Mouse (Mus musculus) spleen, embryonic (tissue): ENCODE measurements around the gene Foxi3.

Source experiments
- CTCF ChIA-PET: fragments of 350-600 bp; sonication (Branson Sonifier 250); formaldehyde crosslinking; loops from one replicate; lab custom pipeline; 2022; lab: Charles Lee

Gene Foxi3

GRCm38 (mm10) chr6:70986683-70987082, 30.4 kb downstream of the Foxi3 start:
- CTCF ChIA-PET = no interaction called here

- CTCF ChIA-PET = no interaction called here
Observed at GRCm38 (mm10) chr6:70996123-70996723, 39.9 kb downstream of the Foxi3 start.

- CTCF ChIA-PET = no interaction called here
Observed at GRCm38 (mm10) chr6:71002656-71003055, 46.3 kb downstream of the Foxi3 start.

GRCm38 (mm10) chr6:71004161-71004560, 47.8 kb downstream of the Foxi3 start:
- CTCF ChIA-PET = no interaction called here
